Mouse (Mus musculus) hindbrain, embryonic 12.5 days (tissue): Measurements from ENCODE around the gene Grk3. TPM values are rescaled to one million over a fixed set of nuclear protein-coding genes. Genes with fewer than 3 reads are reported as not detected.

Experiments
- ATAC-seq: fragments of 200-750 bp; cut with Nextera tagmentation; 2 replicates; pipeline ENCODE4 v1.8.0; 2017; ENCODE audit warnings: moderate TSS enrichment; ENCODE audit not compliant: low FRiP score
- H3K27ac ChIP-seq: fragments of 300-500 bp; sonication (generic); 2 replicates; pipeline ENCODE4 v1.5.1; 2016; ENCODE audit warnings: mild to moderate bottlenecking
- H3K27me3 ChIP-seq: fragments of 300-500 bp; sonication (generic); 2 replicates; pipeline ENCODE4 v1.6.1; 2016; ENCODE audit warnings: mild to moderate bottlenecking
- H3K36me3 ChIP-seq: fragments of 300-500 bp; sonication (generic); 2 replicates; pipeline ENCODE4 v1.6.1; 2016; ENCODE audit warnings: mild to moderate bottlenecking
- H3K4me1 ChIP-seq: fragments of 300-500 bp; sonication (generic); 2 replicates; pipeline ENCODE4 v1.6.1; 2016
- H3K4me2 ChIP-seq: fragments of 300-500 bp; sonication (generic); replicated peaks from 2 replicates; pipeline ENCODE4 v1.6.1; 2016; ENCODE audit warnings: mild to moderate bottlenecking
- H3K4me3 ChIP-seq: fragments of 300-500 bp; sonication (generic); 2 replicates; pipeline ENCODE4 v1.5.1; 2016; ENCODE audit warnings: mild to moderate bottlenecking
- H3K9ac ChIP-seq: fragments of 300-500 bp; sonication (generic); 2 replicates; pipeline ENCODE4 v1.6.1; 2016; ENCODE audit warnings: mild to moderate bottlenecking, moderate library complexity
- H3K9me3 ChIP-seq: fragments of 300-500 bp; sonication (generic); replicated peaks from 2 replicates; pipeline ENCODE4 v1.6.1; 2016; ENCODE audit warnings: mild to moderate bottlenecking
- WGBS: fragments of 180-500 bp; shearing (Covaris S2); methylation state at CpG from one replicate; pipeline ENCODE4 v1.1.7; 2016; 5-methylcytosine and 5-hydroxymethylcytosine counted together
- polyA plus RNA-seq: library from polyadenylated mRNA; unstranded; fragments of >200 nt; fragmentation: Nextera tagmentation; extraction: Ambion mirVana; gene quantifications from 2 replicates; pipeline ENCODE4 v1.2.1, GENCODE M21; 2016

The Grk3 gene
- polyA plus RNA-seq, 1 experiment from 2014 or later = 10.9 TPM

DNA sequence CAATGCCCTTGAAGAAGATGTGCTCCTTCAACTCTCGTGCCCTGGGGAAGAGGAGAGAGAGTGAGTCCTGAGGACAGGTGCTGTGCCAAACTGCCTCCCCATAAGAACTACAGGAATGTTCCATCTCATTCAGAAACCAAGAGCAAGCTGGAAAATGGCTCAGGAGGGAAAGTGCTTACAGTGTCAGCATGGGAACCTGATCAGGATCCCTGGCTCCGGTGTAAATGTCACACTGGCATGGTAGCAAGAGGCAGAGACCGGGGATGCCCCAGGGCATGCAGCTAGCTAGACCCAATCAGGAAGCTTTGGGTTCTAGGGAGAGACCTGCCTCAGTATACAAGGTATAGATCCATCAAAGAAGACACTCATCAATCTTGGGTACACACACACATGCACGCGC, 90.2 kb downstream of the Grk3 start:
- no peak overlapping the region for H3K4me2 ChIP-seq
- H3K27me3 ChIP-seq = no peaks in the 10 kb centered on the region

GRCm38 (mm10) chr5:112924806-112925205, 90.8 kb downstream of the Grk3 start:
- no peak for ATAC-seq
- H3K27ac ChIP-seq = no peak overlapping the region
- H3K9ac ChIP-seq = no peak overlapping the region
- H3K9me3 ChIP-seq = no peaks in the 10 kb centered on the region
- no peaks in the 10 kb centered on the region for H3K27me3 ChIP-seq
- H3K36me3 ChIP-seq = no peaks in the 10 kb centered on the region
- WGBS = 88% methylated on average over 8 of the region's 8 CpGs
- H3K4me1 ChIP-seq = peaks cover 4% of the 10 kb centered on the region; the same call in 1 of the 2 replicates
- H3K4me3 ChIP-seq = no peak overlapping the region
- H3K4me2 ChIP-seq = no peak overlapping the region

More for the DNA sequence above, 90.2 kb downstream of the Grk3 start:
- H3K9me3 ChIP-seq = no peaks in the 10 kb centered on the region
- peaks cover 4% of the 10 kb centered on the region; the same call in 1 of the 2 replicates for H3K4me1 ChIP-seq
- WGBS = 97% methylated on average over 5 of the region's 5 CpGs
- no peak overlapping the region for H3K9ac ChIP-seq
- no peak for ATAC-seq
- H3K36me3 ChIP-seq = no peaks in the 10 kb centered on the region
- no peak overlapping the region for H3K27ac ChIP-seq
- no peak overlapping the region for H3K4me3 ChIP-seq

DNA sequence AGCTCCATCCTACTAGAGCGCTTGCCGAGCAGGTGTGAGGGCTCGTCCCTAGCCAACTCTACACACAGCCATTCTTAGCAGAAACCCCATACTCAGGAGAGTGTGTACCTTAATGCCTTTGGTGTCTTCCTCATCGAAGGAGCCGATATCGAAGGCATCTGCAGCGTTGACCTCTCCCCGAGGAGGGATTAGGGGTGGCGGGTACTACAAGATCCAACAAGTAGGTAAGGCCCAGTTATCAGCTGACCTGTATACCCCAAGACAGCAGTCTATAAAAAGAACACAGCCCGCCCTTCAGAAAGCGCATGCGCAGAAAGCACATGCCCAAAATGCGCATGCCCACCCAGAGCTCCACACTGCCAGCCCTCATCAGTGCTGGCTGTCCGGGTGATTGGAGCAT, 91.8 kb downstream of the Grk3 start:
- H3K27me3 ChIP-seq = no peaks in the 10 kb centered on the region
- no peaks in the 10 kb centered on the region for H3K9me3 ChIP-seq
- WGBS = 98% methylated on average over 14 of the region's 14 CpGs
- H3K27ac ChIP-seq = no peak overlapping the region
- H3K36me3 ChIP-seq = no peaks in the 10 kb centered on the region
- ATAC-seq = no peak
- peaks cover 4% of the 10 kb centered on the region; the same call in 1 of the 2 replicates for H3K4me1 ChIP-seq
- no peak overlapping the region for H3K4me3 ChIP-seq
- no peak overlapping the region for H3K9ac ChIP-seq
- H3K4me2 ChIP-seq = no peak overlapping the region

DNA sequence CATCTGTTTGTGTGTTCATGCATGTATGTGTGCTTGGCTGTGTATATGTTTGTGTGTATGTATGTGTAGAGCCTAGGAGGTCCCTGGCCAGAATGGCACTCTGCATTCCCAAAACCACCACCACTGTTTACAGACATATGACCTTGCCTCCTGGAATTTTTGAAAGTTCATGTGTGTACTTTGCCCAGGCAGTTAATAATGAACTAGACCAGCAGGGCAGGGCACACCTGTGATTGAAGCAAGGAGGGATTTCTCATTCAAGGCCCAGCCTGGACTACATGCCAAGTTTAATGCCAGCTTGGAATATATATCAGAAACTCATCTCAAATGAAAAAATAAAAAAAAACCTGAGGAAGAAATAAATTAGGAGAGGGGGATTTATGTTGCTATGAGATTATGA, 93.7 kb downstream of the Grk3 start:
- Histone ChIP-seq H3K4me3 (no peak overlapping the region), H3K9me3 (no peaks in the 10 kb centered on the region), H3K36me3 (no peaks in the 10 kb centered on the region), H3K9ac (no peak overlapping the region), H3K4me1 (no peaks in the 10 kb centered on the region), H3K4me2 (no peak overlapping the region), H3K27me3 (no peaks in the 10 kb centered on the region), H3K27ac (no peak overlapping the region)
- no peak for ATAC-seq

- no peaks in the 10 kb centered on the region for H3K9me3 ChIP-seq
- H3K27me3 ChIP-seq = no peaks in the 10 kb centered on the region
- no peak overlapping the region for H3K4me3 ChIP-seq
- no peak overlapping the region for H3K4me2 ChIP-seq
- H3K4me1 ChIP-seq = peaks cover 6% of the 10 kb centered on the region
- no peak overlapping the region for H3K27ac ChIP-seq
- ATAC-seq = no peak
- H3K36me3 ChIP-seq = no peaks in the 10 kb centered on the region
- no peak overlapping the region for H3K9ac ChIP-seq
- WGBS = 53% methylated on average over 5 of the region's 5 CpGs
Observed at GRCm38 (mm10) chr5:112910381-112910780, 105.2 kb downstream of the Grk3 start.

DNA sequence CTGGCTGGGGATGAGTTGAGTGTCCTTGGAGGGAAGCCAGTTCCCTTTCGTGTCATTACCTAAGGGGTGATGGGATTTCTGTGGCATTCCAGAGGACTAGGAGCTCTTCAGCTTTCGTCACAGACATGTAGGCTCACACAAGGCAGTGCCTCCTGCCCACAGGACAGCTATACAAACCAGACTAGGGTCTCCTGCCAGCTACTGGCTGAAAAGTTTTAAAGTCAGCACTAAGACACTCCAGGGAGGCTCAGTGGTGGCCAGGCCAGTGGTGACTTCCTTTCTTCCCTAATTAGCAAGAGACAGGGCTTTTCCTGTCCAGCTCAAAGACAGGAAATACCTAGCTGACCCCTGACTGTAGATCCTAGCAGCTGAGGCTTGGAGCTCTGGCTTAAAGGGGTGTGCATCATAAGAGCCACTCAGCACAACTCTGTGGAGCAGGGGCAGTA, 107.4 kb downstream of the Grk3 start:
- H3K27ac ChIP-seq = no peak overlapping the region
- H3K4me2 ChIP-seq = no peak overlapping the region
- WGBS = 44% methylated on average over 2 of the region's 2 CpGs
- H3K9ac ChIP-seq = no peak overlapping the region
- H3K4me3 ChIP-seq = no peak overlapping the region
- ATAC-seq = no peak
- no peaks in the 10 kb centered on the region for H3K36me3 ChIP-seq
- peaks cover 6% of the 10 kb centered on the region for H3K4me1 ChIP-seq
- no peaks in the 10 kb centered on the region for H3K27me3 ChIP-seq
- no peaks in the 10 kb centered on the region for H3K9me3 ChIP-seq

DNA sequence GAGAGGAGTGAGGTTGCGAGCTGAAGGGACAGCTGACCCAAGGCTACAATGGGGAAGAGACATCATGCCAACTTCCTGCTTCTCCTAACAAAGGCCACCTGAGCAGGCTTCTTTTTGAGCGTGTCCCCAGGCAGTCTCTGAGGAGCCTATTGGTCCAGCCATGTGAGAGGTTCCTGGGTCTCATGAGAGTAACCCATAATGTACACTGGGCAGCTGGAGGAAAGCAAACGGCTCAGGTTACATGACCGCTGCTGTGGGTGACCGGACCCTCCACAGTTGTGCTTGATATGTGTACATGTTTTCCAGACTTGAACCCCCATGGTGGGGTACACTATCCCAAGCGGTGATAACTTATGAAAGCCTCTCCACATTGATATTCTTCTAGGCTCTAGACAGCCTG, 108.1 kb downstream of the Grk3 start:
- no peak for ATAC-seq
- 70% methylated on average over 6 of the region's 6 CpGs for WGBS
- Histone ChIP-seq H3K4me3 (no peak overlapping the region), H3K9ac (no peak overlapping the region), H3K4me2 (no peak overlapping the region), H3K27ac (no peak overlapping the region), H3K4me1 (peaks cover 6% of the 10 kb centered on the region), H3K9me3 (no peaks in the 10 kb centered on the region), H3K36me3 (no peaks in the 10 kb centered on the region), H3K27me3 (no peaks in the 10 kb centered on the region)

GRCm38 (mm10) chr5:112895674-112896654, 119.6 kb downstream of the Grk3 start, which contains the start of gene Myo18b:
TSS of gene Myo18b (minus strand) at chr5:112896362.
- no peak for ATAC-seq
- no peaks in the 10 kb centered on the region for H3K36me3 ChIP-seq
- 77% methylated on average over 17 of the region's 17 CpGs for WGBS
- H3K4me3 ChIP-seq = no peak within 1 kb of the TSS
- H3K4me1 ChIP-seq = 0 out of 2 replicates have a peak, but pooled peaks cover 5% of the 10 kb centered on the region
- no peaks in the 10 kb centered on the region for H3K9me3 ChIP-seq
- H3K27me3 ChIP-seq = no peaks in the 10 kb centered on the region
- H3K27ac ChIP-seq = no peak within 1 kb of the TSS
- no peak within 1 kb of the TSS for H3K4me2 ChIP-seq
- no peak within 1 kb of the TSS for H3K9ac ChIP-seq

- H3K4me1 ChIP-seq = 0 out of 2 replicates have a peak, but pooled peaks cover 5% of the 10 kb centered on the region
- H3K27me3 ChIP-seq = no peaks in the 10 kb centered on the region
- no peaks in the 10 kb centered on the region for H3K9me3 ChIP-seq
- no peaks in the 10 kb centered on the region for H3K36me3 ChIP-seq
- no peak overlapping the region for H3K9ac ChIP-seq
- WGBS = 75% methylated on average over 5 of the region's 5 CpGs
- ATAC-seq = no peak
- no peak overlapping the region for H3K27ac ChIP-seq
- H3K4me3 ChIP-seq = no peak overlapping the region
- no peak overlapping the region for H3K4me2 ChIP-seq
Observed at GRCm38 (mm10) chr5:112893462-112894060, 122.0 kb downstream of the Grk3 start.

- Histone ChIP-seq H3K9ac (no peak overlapping the region), H3K27me3 (no peaks in the 10 kb centered on the region), H3K9me3 (no peaks in the 10 kb centered on the region), H3K4me2 (no peak overlapping the region), H3K36me3 (no peaks in the 10 kb centered on the region), H3K27ac (no peak overlapping the region), H3K4me3 (no peak overlapping the region), H3K4me1 (0 out of 2 replicates have a peak, but pooled peaks cover 5% of the 10 kb centered on the region)
- no peak for ATAC-seq
Observed at GRCm38 (mm10) chr5:112892411-112892810, 123.2 kb downstream of the Grk3 start.

DNA sequence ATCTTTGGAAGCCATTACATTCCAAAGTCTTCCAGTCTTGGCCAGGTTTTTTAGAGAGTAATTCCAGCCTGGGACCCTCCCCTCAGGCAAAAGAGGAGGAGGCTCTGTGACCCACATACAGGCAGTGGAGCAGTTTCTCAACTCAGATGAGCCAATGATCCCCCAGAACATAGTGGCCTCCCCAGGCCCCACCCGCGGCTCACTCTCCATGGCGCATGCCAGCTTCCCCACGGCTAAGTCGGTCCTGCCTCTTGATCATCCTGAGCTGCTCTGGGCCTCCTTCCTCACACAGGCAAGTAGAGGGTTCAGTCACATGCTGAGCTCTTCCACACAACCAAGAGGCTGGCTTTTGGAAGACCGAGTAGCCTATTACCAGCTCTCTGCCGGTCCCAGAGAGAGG, 126.9 kb downstream of the Grk3 start:
- Histone ChIP-seq H3K27me3 (no peaks in the 10 kb centered on the region), H3K9ac (no peak overlapping the region), H3K27ac (no peak overlapping the region), H3K36me3 (no peaks in the 10 kb centered on the region), H3K4me1 (peaks cover 16% of the 10 kb centered on the region), H3K4me3 (no peak overlapping the region), H3K9me3 (no peaks in the 10 kb centered on the region), H3K4me2 (no peak overlapping the region)
- no peak for ATAC-seq
- WGBS = 58% methylated on average over 7 of the region's 7 CpGs

DNA sequence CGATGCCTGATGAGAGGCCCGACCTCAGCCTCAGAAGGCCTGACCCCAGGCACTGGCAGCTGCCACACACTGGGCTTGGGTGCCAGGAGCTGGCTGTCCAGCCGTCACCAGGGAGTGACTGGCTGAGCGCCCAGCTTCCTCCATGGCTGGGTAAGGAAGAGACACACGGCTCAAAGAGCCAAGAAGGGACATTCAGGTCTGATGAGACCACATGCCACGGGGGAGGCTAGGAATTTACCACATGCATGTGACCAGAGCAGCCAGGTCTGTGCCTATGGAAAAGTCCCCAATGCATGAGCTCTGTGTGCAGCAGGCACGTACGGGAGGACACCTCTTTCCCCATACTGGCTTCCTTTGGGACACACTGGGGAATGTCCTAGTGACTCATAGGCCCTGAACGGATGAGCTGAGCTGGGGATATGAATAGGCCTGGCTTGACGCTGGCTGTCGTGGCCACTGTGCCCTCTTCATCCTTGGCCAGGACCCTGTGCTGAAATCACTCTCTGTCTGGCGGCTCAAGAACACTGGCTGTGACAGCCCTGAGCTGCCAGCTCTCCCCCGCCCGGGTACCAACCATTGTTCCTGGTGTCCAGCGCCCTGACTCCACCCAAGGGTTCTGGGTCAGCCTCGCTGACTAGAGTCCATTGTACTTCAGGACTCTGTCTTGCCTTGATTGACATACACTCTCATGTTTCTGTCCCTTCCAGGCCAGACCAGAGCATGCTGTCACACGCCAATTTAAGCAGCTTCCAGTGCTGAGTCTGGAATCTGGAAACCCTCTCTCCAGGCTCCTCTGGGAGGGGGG, 128.7 kb downstream of the Grk3 start:
- Histone ChIP-seq H3K36me3 (no peaks in the 10 kb centered on the region), H3K9me3 (no peaks in the 10 kb centered on the region), H3K4me3 (no peak overlapping the region), H3K4me1 (peaks cover 16% of the 10 kb centered on the region), H3K27ac (no peak overlapping the region), H3K9ac (no peak overlapping the region), H3K27me3 (no peaks in the 10 kb centered on the region), H3K4me2 (no peak overlapping the region)
- 47% methylated on average over 17 of the region's 17 CpGs for WGBS
- ATAC-seq = no peak
